Mouse (Mus musculus) kidney, postnatal 25 days (tissue): Measurements from ENCODE around the gene Banp.

Source experiments
- DNase-seq, 2 experiments: peaks; one replicate each; pipeline ENCODE4 v3.0.0; 2021; ENCODE audit warnings: mixed read lengths in 2 of 2

Gene Banp

DNA sequence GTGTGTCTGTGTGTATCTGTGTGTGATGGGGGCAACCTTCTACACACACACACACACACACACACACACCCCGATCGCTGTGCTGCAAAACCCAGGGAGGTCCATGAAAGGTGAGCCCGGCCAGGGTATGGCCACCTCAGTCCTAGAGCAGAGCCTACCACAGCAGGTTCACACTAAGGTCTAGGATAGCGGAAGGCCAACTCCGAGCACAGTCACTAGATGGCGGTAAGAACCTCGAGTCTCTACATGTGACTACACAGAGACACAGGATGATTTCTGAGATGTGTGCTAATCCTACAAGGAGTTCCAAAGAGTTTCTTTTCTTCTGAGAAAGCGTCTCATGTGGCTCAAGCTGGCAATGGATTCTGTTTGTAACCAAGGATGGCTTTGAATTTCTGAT lies 22.2 kb upstream of the Banp start:
- peak; percentile 61 to 74 for DNase-seq

DNA sequence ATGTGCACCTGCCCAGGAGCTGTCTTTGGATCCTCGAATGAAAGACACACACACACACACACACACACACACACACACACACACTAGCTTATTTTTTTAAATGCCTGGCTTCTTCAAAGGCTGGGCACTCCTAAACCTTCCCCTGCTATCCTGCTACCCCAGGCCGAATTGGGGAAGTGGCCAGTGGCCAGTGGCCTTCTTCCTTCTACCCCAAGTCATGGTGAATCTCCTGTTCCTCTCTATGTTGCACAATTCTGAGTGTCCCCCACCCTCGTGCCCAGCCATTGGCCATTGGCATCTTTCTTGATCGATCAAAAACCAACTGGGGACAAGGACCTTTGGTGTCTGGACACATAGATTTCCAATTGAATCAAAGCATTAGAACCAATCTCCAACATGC lies 19.5 kb upstream of the Banp start:
- no peak for DNase-seq

- DNase-seq, result no peak
Measured at GRCm38 (mm10) chr8:121931571-121931970, 18.0 kb upstream of the Banp start.

DNA sequence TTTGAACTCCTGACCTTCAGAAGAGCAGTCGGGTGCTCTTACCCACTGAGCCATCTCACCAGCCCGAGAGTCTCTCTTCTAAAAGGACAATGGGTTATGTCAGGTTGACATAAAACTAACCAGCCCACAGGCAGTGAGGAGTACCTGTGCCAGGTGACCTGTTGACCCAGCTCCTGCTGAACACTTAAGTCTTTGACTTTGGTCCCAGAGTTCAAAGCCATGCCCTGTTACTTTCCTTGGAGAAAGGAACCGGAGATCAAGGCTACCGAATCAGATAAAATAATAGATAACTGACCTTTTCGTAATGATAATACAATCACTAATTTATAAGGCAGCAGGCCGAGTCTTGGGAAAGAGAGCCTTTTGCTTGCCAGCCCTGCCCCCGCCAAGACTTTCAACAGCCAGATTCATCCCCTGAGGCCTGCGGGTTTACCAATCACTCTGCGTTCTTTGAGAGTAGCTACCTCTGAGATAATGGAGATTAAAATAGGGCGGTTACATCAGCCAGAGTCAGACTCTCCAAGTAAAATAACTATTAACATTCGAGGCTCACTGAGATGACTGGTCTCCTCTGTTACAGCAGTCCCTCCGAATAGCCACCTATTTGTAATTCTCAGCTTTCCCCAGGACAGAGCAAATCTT lies 17.4 kb upstream of the Banp start:
- DNase-seq, result no peak

GRCm38 (mm10) chr8:121932668-121933520 lies 16.7 kb upstream of the Banp start:
- DNase-seq, result no peak

DNA sequence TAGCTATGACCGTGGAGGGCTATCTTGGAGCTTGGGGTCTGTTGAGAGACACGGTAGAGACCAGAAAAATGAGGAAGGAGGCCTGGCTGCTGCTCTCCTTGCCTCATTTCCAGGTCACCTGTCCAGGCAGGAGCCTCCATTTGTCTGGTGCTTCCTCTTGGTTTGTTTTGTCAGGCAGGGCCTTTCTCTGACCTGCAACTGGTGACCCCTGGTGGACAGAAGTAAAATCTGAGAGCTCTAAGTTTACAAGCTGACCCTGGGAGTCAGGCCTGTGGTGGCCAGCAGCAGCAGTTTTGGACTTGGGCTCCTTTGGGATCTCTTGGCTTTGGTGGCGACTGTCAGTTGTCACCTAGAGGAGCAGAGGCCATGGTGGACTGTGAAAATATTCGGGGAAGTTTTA lies 15.0 kb upstream of the Banp start:
- DNase-seq, result peak; percentile 50 to 62

DNA sequence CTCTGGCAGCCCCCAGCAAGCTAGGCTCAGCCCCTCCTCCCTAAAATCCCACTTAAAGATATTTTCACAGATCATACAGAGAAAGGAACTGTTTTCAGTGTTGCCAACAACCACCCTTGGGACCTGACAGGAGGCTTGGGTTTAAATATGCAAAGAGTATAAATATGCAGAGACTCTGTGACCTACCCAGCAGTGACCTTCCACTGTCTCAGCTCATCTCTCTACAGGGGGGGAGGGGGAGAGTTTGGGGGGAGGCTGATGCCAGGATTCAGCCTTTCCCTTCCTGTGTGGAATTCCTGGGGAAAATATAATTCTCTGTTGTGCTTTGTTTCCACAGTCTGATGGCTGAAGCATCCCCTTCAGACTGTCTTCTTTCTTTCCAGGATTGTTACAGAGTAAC lies 14.6 kb upstream of the Banp start:
- DNase-seq, result no peak

DNA sequence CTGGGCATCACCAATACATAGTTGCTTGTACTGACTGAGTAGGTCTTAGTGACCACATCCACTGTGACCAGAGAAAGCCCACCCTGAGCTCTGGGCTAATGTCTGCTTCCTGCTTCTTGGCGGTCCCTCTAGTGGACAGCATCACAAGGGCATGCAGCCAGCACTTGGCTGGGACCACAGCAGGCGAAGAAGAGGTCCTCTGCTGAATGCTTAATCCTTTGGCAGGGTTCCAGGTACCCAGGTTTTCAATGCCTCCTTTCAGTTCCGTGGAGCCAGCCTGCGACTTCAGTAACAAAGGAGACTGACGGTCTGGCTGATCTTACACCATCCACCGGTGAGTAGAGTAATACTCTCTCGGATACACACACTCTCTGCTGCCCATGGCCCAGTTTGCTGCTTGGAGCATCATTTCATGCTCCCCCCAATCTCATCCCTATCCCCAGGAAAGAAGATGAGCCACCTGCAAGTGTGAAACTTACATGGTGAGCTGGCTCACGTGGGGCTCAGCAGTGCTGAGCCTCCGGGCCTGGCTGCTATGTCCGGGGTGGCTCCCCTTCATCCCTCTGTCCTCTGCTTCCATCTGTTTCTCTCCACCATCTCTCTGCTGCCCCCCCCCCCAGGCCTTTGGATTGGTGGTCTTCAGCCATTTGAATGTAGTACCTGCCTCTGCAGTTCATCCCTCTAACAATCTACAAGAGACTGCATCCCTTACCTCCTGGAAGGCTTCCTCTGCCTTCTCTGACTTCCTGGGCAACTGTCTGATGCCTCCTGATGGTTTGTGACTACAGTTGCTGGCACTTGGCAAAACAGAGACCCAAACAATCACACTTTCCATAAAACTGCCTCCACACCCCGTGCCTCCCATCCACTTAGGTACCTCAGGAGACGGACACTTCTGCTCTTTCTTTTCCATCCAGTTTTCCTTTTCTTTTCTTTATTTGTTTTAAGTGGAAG lies 13.9 kb upstream of the Banp start:
- DNase-seq, result peak in 1 of 2 experiments; percentile 38

GRCm38 (mm10) chr8:121936391-121936790 lies 13.2 kb upstream of the Banp start:
- DNase-seq, result no peak

GRCm38 (mm10) chr8:121938732-121939131 lies 10.8 kb upstream of the Banp start:
- no peak for DNase-seq

GRCm38 (mm10) chr8:121943057-121943540 lies 6.5 kb upstream of the Banp start:
- no peak for DNase-seq

DNA sequence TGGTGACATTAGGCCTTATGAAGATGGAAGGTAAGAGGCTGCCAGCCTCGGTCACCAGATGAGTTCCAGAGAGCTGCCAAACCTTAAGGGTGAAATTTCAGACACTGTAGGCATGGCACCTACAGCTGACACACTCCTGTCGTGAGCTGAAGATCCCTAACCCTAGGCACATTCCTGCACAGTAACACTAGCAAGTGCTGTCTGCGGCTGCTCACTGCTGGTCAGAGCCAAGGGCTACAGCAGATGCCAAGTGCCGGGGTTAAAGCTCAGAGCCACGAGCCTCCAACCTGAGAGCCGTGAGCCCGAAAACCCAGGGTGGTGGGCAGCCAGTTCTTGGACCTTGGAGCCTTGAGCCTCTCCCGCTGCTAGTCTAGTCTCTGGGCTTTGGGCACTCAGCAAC lies 5.8 kb upstream of the Banp start:
- DNase-seq, result peak; percentile 51 to 77

DNA sequence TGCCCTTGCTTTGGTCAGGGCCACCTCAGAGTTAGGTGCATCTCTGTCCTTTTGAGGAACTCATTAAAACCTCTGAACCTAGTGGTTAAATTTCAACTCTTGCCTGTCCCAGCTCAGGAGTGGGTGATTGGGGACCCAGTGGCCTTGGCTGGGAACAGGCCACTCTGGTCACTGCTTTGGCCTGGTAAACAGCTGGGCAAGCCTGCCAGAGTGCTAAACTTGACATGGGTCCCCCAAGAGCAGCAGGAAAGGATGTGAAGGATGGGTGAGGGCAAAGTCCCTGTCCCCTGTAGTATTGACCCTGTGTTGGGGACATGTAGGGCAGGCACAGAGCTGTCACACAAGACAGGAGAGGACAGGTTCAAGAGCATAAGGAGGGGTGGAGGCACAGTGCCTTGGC lies 4.7 kb upstream of the Banp start, which contains the start of gene Car5a:
Gene Car5a (minus strand): TSS at position 74 of the 400 bp plus-strand sequence.
- DNase-seq, result peak; percentile 19 to 62

GRCm38 (mm10) chr8:121946351-121946750 lies 3.2 kb upstream of the Banp start:
- DNase-seq, result no peak

- no peak for DNase-seq
Measured at GRCm38 (mm10) chr8:121947047-121947752, 2.4 kb upstream of the Banp start.

DNA sequence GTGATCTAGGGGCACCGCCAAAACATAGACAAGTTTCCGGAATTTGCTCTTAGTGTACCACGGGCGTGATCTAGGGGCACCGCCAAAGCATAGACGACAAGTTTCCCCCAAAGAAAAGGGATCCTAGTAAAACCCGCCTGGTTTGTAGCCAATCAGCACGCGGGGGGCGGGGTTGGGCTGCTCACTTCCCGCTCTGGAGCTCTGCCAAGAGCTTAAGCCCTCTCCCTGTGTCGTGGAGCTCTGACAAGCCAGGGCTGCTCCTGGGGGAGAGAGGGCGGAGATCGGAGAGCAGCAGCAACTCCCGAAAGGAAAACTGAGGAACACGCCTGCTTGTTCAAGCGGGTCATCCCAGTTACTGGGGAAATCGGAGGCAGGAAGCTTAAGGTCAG lies 1.8 kb upstream of the Banp start:
- DNase-seq, result peak; percentile 96

DNA sequence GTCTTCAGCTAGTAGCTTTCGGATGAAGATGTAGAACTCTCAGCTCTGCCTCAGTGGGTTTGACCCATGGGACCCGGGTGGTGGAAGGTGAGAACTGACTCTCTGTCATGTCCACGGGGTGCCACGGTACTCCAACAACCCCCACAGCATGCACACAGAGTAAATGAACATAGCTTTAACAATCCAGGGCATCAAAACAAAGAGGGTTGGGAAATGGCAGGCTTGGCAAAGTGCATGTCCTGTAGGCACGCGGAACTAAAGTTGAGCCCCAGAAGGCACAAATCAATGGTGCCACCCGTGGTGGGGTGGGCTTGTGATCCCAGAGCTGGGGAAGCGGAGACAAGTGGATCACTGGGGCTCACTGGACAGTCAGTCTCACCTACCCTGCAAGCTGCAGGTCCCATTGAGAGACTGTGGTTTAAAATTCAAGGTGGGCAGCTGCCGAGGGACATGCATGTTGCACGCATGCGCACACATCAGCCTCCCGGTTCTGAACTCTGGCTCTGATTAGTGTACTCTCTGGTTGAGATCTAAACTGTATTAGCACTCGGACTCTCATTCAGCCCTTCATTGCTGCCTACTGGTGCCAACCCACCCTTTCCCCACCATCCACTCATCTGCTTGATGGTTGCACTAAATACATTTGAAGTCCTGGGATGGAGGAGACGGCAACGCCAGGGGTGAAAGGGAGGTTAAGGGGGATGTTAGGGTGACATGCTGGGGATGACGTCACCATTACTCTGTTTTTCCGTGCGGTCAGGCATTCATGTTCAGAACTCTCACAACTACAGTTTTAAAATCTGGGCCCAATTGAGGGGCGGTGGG lies 1.0 kb upstream of the Banp start:
- DNase-seq, result no peak

DNA sequence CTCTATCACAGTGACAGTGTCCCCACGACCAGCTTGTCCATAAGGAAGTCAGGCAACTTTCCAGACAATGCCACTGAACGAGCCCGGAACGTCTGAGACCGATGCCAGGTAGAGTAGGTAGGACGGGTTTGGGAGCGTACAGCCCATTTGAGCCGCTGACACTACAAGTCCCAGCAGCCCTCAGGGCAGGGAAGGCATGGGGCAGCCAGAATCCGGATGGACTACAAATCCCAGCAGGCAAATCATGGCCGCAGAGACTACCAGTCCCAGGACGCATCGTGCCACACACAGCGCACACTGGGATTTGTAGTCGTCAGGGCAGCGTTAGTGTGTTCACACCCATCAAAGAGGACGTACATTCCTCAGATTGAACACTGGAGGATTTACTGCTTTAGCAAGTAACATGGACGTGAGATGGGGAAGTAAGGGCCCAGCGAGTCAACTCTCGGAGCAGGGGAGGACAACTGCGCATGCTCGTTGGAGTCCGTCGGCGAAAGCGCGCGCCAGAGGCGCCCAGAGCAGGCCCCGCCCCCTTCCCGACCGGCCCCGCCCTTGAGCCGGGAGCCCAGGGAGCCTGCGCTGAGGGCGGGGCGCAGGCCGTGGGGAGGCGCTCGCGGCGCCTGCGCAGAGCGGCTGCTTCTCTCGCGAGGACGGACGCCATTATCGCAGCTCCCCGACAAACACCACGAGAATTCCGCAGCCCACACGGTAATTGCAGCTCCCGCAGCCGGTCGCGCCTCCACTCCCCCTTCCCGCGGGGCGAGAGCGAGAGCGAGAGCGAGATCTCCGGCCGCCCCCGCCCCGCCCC lies 595 bp downstream of the Banp start:
- DNase-seq, result peak; percentile 97 to 99

DNA sequence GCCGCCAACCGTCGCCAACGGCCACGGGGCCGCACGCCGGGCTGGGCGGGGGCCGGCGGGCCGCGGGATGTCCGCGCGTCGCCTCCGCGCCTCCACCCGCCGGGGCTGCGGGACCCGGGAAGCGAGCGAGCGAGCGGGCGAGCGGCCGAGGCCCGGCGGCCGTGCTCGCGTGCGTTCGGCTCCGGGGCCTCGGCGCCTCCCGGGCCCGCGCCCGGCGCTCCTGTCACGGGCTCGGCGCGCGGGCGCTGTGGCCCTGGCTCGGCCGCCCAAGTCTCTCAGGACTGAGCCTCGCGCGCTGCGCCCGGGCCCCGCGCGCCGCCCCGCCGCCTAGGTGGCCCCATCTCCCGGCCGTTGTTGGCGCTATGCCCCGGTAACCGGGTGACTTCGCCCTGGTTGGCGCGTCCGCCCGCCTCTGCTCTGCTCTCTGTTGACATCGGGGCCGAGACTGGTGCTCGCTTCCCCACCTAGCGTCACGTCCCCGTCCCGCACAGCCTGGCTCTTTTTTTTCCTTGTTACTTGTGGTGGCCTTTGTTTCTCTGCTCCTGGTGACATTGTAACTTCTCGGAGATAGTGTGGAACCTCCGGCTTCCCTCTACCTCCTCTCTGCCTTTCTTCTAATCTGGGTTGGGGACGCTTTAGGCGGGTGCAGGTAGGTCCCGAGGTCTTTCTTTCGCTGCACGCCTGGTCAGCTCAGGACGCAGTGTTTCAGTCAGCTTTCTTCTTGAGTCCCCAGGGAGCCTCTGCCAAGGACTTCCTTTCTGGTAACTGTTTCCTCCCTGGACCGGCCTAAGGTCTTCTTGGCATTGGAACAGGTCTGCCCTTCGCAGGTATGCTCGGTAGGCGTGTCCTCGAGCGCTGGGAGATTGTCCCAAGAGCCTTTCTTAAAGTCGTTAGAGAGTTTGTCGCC lies 1.5 kb downstream of the Banp start:
- peak; percentile 69 to 85 for DNase-seq
